21 mouse cellular contexts compared by ENCODE assay signal in genomic region chr5:52092273-52092672, GRCm38 (mm10).
"Had no signal": no experiment of that assay in that cellular context is flagged by ENCODE, and none has a peak within 500 bp of the region (broad histone marks: within the 10 kb centered on the region; RNA-seq: fewer than 3 reads in every experiment).

No protein-coding gene starts in this region.

- H3K4me1 ChIP-seq: liver, embryonic 12.5 days; liver, embryonic 15.5 days; neural tube, embryonic 12.5 days; neural tube, embryonic 15.5 days had no signal

- H3K9me3 ChIP-seq: limb, embryonic 13.5 days; liver, embryonic 12.5 days; liver, embryonic 15.5 days; lung, embryonic 15.5 days; neural tube, embryonic 12.5 days had no signal

- H3K36me3 ChIP-seq: limb, embryonic 13.5 days; liver, embryonic 12.5 days; liver, embryonic 15.5 days; lung, embryonic 15.5 days; neural tube, embryonic 12.5 days; neural tube, embryonic 15.5 days had no signal

- DNase-seq: kidney, adult 2 months; left cerebral cortex, postnatal 4 days; liver; lung, adult 18-20 months; lung, postnatal 10 days; lung, postnatal 36 days; midbrain, embryonic 14.5 days; right cerebral cortex, postnatal 4 days; thymus, adult 2 months; thymus, postnatal 14 days; thymus, postnatal 4 days had no signal

- ATAC-seq: liver, embryonic 12.5 days had no signal

- H3K4me2 ChIP-seq: limb, embryonic 13.5 days; liver, embryonic 12.5 days; liver, embryonic 15.5 days; lung, embryonic 15.5 days; midbrain, embryonic 11.5 days; neural tube, embryonic 12.5 days; neural tube, embryonic 15.5 days had no signal

- H3K27me3 ChIP-seq: limb, embryonic 13.5 days; liver, embryonic 12.5 days; liver, embryonic 15.5 days; lung, embryonic 15.5 days; neural tube, embryonic 12.5 days; neural tube, embryonic 15.5 days had no signal

- H3K27ac ChIP-seq: kidney, postnatal 0 days; layer of hippocampus, adult 2 months; limb, embryonic 13.5 days; liver, embryonic 12.5 days; liver, embryonic 15.5 days; lung, embryonic 15.5 days; neural tube, embryonic 12.5 days; neural tube, embryonic 15.5 days; stomach, postnatal 0 days had no signal

- H3K4me3 ChIP-seq: layer of hippocampus, adult 2 months; limb, embryonic 13.5 days; liver, embryonic 12.5 days; liver, embryonic 15.5 days; lung, embryonic 15.5 days; neural tube, embryonic 12.5 days; neural tube, embryonic 15.5 days had no signal
